Mouse (Mus musculus) telencephalon, adult 2 months (tissue): ENCODE measurements around the gene H2al1o.
"Not testable (repeated sequence)": the region's sequence is repeated elsewhere in the genome, so short reads cannot be mapped to it uniquely, and the experiment has no call there.

Experiments used
- DNase-seq: peaks from one replicate; pipeline ENCODE4 v3.0.0-alpha.2; 2011; ENCODE audit warnings: low read depth, low spot score

The H2al1o gene

DNA sequence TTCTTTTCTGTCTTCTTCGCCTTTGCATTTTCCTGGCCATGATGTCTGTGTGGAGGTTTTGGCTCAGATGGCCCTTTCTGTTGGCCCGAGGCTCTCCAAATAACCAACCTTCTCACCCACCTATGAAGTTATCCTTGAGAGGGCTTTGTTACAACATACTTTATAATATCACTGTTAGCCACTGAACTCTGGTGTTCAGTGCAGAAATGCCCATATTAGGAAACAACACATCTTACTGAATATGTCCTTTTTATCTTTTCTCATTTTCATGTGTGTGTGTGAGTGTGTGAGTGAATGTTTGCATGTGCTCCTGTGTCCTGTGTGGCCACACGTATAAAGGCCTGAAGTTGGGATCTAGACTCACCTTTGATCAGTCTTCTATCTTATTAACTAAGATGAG is at the start of gene H2al1o:
H2al1o (minus strand) TSS at position 101 of the 400 bp plus-strand sequence.
- DNase-seq = not testable (repeated sequence)

DNA sequence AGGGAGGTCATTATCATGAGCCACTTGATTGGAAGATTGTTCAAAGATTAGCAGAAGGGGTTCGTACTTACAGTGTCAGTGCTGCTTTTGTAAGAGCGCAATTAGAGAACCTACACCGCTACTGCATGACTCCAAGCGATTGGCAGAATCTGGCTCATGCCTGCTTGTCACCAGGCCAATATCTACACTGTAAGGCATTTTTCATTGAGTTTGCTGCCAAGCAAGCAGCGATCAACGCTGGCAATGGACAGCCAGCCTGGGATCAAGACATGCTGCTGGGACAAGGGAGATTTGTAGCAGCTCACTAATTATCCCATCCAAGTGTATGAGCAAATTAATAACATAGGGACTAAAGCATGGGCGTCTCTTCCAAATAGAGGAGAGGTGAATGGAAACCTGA is 25.8 kb upstream of the H2al1o start:
- DNase-seq = not testable (repeated sequence)

DNA sequence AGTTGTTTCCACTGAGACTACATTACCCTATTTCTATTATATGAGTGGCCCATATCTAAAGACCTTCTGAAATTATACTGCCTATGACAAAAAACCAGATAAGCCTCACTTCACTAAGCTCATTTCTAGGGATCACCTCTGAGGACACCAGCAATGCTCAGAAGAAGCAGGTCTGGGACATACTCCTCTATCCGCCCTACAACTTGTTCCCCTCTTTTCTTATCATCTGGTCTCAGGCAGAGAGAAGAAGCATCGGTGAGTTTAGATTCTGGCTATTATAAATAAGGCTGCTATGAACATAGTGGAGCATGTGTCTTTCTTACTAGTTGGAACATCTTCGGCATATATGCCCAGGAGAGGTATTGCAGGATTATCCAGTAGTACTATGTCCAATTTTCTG is 35.3 kb downstream of the H2al1o start:
- no peak for DNase-seq
